Mouse (Mus musculus) ES-Bruce4 (cell line): ENCODE data around the gene Lrrc72.

ENCODE experiments used
- CTCF ChIP-seq: IDR thresholded peaks from one replicate; pipeline ENCODE4 v1.8.1; 2011; ENCODE audit warnings: low read depth, low read length
- EP300 ChIP-seq: IDR thresholded peaks from 2 replicates; pipeline ENCODE4 v1.6.1; 2011; ENCODE audit warnings: low read depth, low read length; ENCODE audit not compliant: insufficient read depth
- POLR2A ChIP-seq: IDR thresholded peaks from one replicate; pipeline ENCODE4 v1.8.1; 2011; ENCODE audit warnings: low read length; ENCODE audit not compliant: insufficient read depth

DNA sequence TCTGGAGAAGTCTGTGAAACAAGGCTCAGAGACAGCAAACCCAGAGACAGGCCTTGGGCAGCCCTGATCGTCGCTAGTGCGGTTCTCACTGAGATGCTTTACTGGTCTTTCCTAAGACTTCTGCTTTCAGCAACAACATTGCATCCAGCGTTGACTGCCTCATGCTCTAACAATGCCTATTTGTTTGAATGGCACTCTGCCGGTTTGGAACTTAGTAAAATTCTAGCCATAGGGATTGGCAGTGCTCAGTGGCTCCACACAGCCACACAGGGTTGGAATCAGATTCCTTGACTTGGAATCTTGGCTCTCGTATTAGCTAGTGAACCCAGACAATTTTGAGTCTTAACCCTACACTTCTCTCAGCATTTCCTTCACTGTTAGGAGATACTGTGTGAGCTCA, 38.1 kb upstream of the Lrrc72 start:
- TF ChIP-seq POLR2A, result no peak
- TF ChIP-seq CTCF, result no peak
- no peak for TF ChIP-seq EP300
